Mouse (Mus musculus): ENCODE data around the gene Sik2. TPM values are rescaled to one million over a fixed set of nuclear protein-coding genes. Genes with fewer than 3 reads are reported as not detected.

Gene Sik2
- polyA plus RNA-seq, 1 experiment = 9.1 TPM

GRCm38 (mm10) chr9:50884093-50884492 is 124.8 kb downstream of the Sik2 start:
- Histone ChIP-seq H3K27me3 (ENCODE audit: control insufficient read depth, insufficient read depth, insufficient read length) (no peaks in the 10 kb centered on the region), H3K36me3 (ENCODE audit: control insufficient read depth, insufficient read depth) (peaks cover 18% of the 10 kb centered on the region), H3K79me2 (ENCODE audit: control insufficient read depth, insufficient read depth) (no peaks in the 10 kb centered on the region), H3K79me3 (ENCODE audit: low read depth) (no peaks in the 10 kb centered on the region), H3ac (ENCODE audit: control insufficient read depth, insufficient read length, low read depth) (no peak overlapping the region), H3K4me3 (ENCODE audit: insufficient read depth, poor library complexity, severe bottlenecking) (no peak overlapping the region)
- TF ChIP-seq CEBPB (IDR thresholded peaks at IDR 0.05; ENCODE audit: low read depth) = no peak
- no peak for TF ChIP-seq USF1 (IDR thresholded peaks at IDR 0.05; ENCODE audit: low read depth)
- TF ChIP-seq MYOD1 (IDR thresholded peaks at IDR 0.05; ENCODE audit: control insufficient read depth, insufficient read length, low read depth) = no peak
- no peak for TF ChIP-seq CTCF (IDR thresholded peaks at IDR 0.05; ENCODE audit: control insufficient read depth, insufficient read depth, insufficient read length)
- TF ChIP-seq FOSL1 (IDR thresholded peaks at IDR 0.05; ENCODE audit: insufficient read depth, low read length, poor library complexity, severe bottlenecking) = no peak
- TF ChIP-seq MAX (IDR thresholded peaks at IDR 0.05) = no peak
- no peak for TF ChIP-seq MYOG (IDR thresholded peaks at IDR 0.05; ENCODE audit: control insufficient read depth, extremely low read depth, insufficient read length)

- Histone ChIP-seq H3K79me3 (ENCODE audit: low read depth) (no peaks in the 10 kb centered on the region), H3K27me3 (ENCODE audit: control insufficient read depth, insufficient read depth, insufficient read length) (no peaks in the 10 kb centered on the region), H3K79me2 (ENCODE audit: control insufficient read depth, insufficient read depth) (no peaks in the 10 kb centered on the region), H3ac (ENCODE audit: control insufficient read depth, insufficient read length, low read depth) (no peak overlapping the region), H3K4me3 (ENCODE audit: insufficient read depth, poor library complexity, severe bottlenecking) (no peak overlapping the region), H3K36me3 (ENCODE audit: control insufficient read depth, insufficient read depth) (peaks cover 30% of the 10 kb centered on the region)
- TF ChIP-seq FOSL1 (IDR thresholded peaks at IDR 0.05; ENCODE audit: insufficient read depth, low read length, poor library complexity, severe bottlenecking) (no peak), CEBPB (IDR thresholded peaks at IDR 0.05; ENCODE audit: low read depth) (no peak), MAX (IDR thresholded peaks at IDR 0.05) (no peak), CTCF (IDR thresholded peaks at IDR 0.05; ENCODE audit: control insufficient read depth, insufficient read depth, insufficient read length) (no peak), MYOG (IDR thresholded peaks at IDR 0.05; ENCODE audit: control insufficient read depth, extremely low read depth, insufficient read length) (no peak), MYOD1 (IDR thresholded peaks at IDR 0.05; ENCODE audit: control insufficient read depth, insufficient read length, low read depth) (no peak), USF1 (IDR thresholded peaks at IDR 0.05; ENCODE audit: low read depth) (no peak)
These were observed 126.7 kb downstream of the Sik2 start for GRCm38 (mm10) chr9:50882183-50882582.

GRCm38 (mm10) chr9:50877431-50877830 is 131.4 kb downstream of the Sik2 start:
- TF ChIP-seq USF1 (IDR thresholded peaks at IDR 0.05; ENCODE audit: low read depth) = no peak
- no peak for TF ChIP-seq MAX (IDR thresholded peaks at IDR 0.05)
- TF ChIP-seq CTCF (IDR thresholded peaks at IDR 0.05; ENCODE audit: control insufficient read depth, insufficient read depth, insufficient read length) = no peak
- TF ChIP-seq FOSL1 (IDR thresholded peaks at IDR 0.05; ENCODE audit: insufficient read depth, low read length, poor library complexity, severe bottlenecking) = no peak
- no peak for TF ChIP-seq CEBPB (IDR thresholded peaks at IDR 0.05; ENCODE audit: low read depth)
- no peak for TF ChIP-seq MYOD1 (IDR thresholded peaks at IDR 0.05; ENCODE audit: control insufficient read depth, insufficient read length, low read depth)
- no peak for TF ChIP-seq MYOG (IDR thresholded peaks at IDR 0.05; ENCODE audit: control insufficient read depth, extremely low read depth, insufficient read length)
- H3K79me3 ChIP-seq (ENCODE audit: low read depth) = no peaks in the 10 kb centered on the region
- no peaks in the 10 kb centered on the region for H3K79me2 ChIP-seq (ENCODE audit: control insufficient read depth, insufficient read depth)
- no peak overlapping the region for H3K4me3 ChIP-seq (ENCODE audit: insufficient read depth, poor library complexity, severe bottlenecking)
- H3K36me3 ChIP-seq (ENCODE audit: control insufficient read depth, insufficient read depth) = peaks cover 59% of the 10 kb centered on the region
- no peaks in the 10 kb centered on the region for H3K27me3 ChIP-seq (ENCODE audit: control insufficient read depth, insufficient read depth, insufficient read length)
- no peak overlapping the region for H3ac ChIP-seq (ENCODE audit: control insufficient read depth, insufficient read length, low read depth)

- Histone ChIP-seq H3K4me3 (ENCODE audit: insufficient read depth, poor library complexity, severe bottlenecking) (no peak overlapping the region), H3K36me3 (ENCODE audit: control insufficient read depth, insufficient read depth) (peaks cover 59% of the 10 kb centered on the region), H3K27me3 (ENCODE audit: control insufficient read depth, insufficient read depth, insufficient read length) (no peaks in the 10 kb centered on the region), H3ac (ENCODE audit: control insufficient read depth, insufficient read length, low read depth) (no peak overlapping the region), H3K79me3 (ENCODE audit: low read depth) (no peaks in the 10 kb centered on the region), H3K79me2 (ENCODE audit: control insufficient read depth, insufficient read depth) (no peaks in the 10 kb centered on the region)
- TF ChIP-seq MYOD1 (IDR thresholded peaks at IDR 0.05; ENCODE audit: control insufficient read depth, insufficient read length, low read depth) = no peak
- TF ChIP-seq CEBPB (IDR thresholded peaks at IDR 0.05; ENCODE audit: low read depth) = no peak
- no peak for TF ChIP-seq USF1 (IDR thresholded peaks at IDR 0.05; ENCODE audit: low read depth)
- no peak for TF ChIP-seq CTCF (IDR thresholded peaks at IDR 0.05; ENCODE audit: control insufficient read depth, insufficient read depth, insufficient read length)
- TF ChIP-seq MAX (IDR thresholded peaks at IDR 0.05) = no peak
- TF ChIP-seq MYOG (IDR thresholded peaks at IDR 0.05; ENCODE audit: control insufficient read depth, extremely low read depth, insufficient read length) = no peak
- no peak for TF ChIP-seq FOSL1 (IDR thresholded peaks at IDR 0.05; ENCODE audit: insufficient read depth, low read length, poor library complexity, severe bottlenecking)
These were observed 132.6 kb downstream of the Sik2 start for GRCm38 (mm10) chr9:50876287-50876686.

- no peaks in the 10 kb centered on the region for H3K27me3 ChIP-seq (ENCODE audit: control insufficient read depth, insufficient read depth, insufficient read length)
- peaks cover 65% of the 10 kb centered on the region for H3K36me3 ChIP-seq (ENCODE audit: control insufficient read depth, insufficient read depth)
- no peaks in the 10 kb centered on the region for H3K79me3 ChIP-seq (ENCODE audit: low read depth)
- no peak overlapping the region for H3K4me3 ChIP-seq (ENCODE audit: insufficient read depth, poor library complexity, severe bottlenecking)
- H3K79me2 ChIP-seq (ENCODE audit: control insufficient read depth, insufficient read depth) = no peaks in the 10 kb centered on the region
- no peak overlapping the region for H3ac ChIP-seq (ENCODE audit: control insufficient read depth, insufficient read length, low read depth)
- TF ChIP-seq USF1 (IDR thresholded peaks at IDR 0.05; ENCODE audit: low read depth) (no peak), FOSL1 (IDR thresholded peaks at IDR 0.05; ENCODE audit: insufficient read depth, low read length, poor library complexity, severe bottlenecking) (no peak), MYOG (IDR thresholded peaks at IDR 0.05; ENCODE audit: control insufficient read depth, extremely low read depth, insufficient read length) (no peak), MAX (IDR thresholded peaks at IDR 0.05) (no peak), CEBPB (IDR thresholded peaks at IDR 0.05; ENCODE audit: low read depth) (no peak), MYOD1 (IDR thresholded peaks at IDR 0.05; ENCODE audit: control insufficient read depth, insufficient read length, low read depth) (no peak), CTCF (IDR thresholded peaks at IDR 0.05; ENCODE audit: control insufficient read depth, insufficient read depth, insufficient read length) (no peak)
These were observed 133.4 kb downstream of the Sik2 start for GRCm38 (mm10) chr9:50875470-50875869.

GRCm38 (mm10) chr9:50874031-50874430 is 134.8 kb downstream of the Sik2 start:
- no peak overlapping the region for H3ac ChIP-seq (ENCODE audit: control insufficient read depth, insufficient read length, low read depth)
- no peaks in the 10 kb centered on the region for H3K79me3 ChIP-seq (ENCODE audit: low read depth)
- no peaks in the 10 kb centered on the region for H3K79me2 ChIP-seq (ENCODE audit: control insufficient read depth, insufficient read depth)
- TF ChIP-seq MYOD1 (IDR thresholded peaks at IDR 0.05; ENCODE audit: control insufficient read depth, insufficient read length, low read depth) = no peak
- TF ChIP-seq FOSL1 (IDR thresholded peaks at IDR 0.05; ENCODE audit: insufficient read depth, low read length, poor library complexity, severe bottlenecking) = no peak
- no peak for TF ChIP-seq MAX (IDR thresholded peaks at IDR 0.05)
- TF ChIP-seq USF1 (IDR thresholded peaks at IDR 0.05; ENCODE audit: low read depth) = no peak
- no peak for TF ChIP-seq MYOG (IDR thresholded peaks at IDR 0.05; ENCODE audit: control insufficient read depth, extremely low read depth, insufficient read length)
- TF ChIP-seq CEBPB (IDR thresholded peaks at IDR 0.05; ENCODE audit: low read depth) = no peak
- no peak for TF ChIP-seq CTCF (IDR thresholded peaks at IDR 0.05; ENCODE audit: control insufficient read depth, insufficient read depth, insufficient read length)
- H3K4me3 ChIP-seq (ENCODE audit: insufficient read depth, poor library complexity, severe bottlenecking) = no peak overlapping the region
- no peaks in the 10 kb centered on the region for H3K27me3 ChIP-seq (ENCODE audit: control insufficient read depth, insufficient read depth, insufficient read length)
- H3K36me3 ChIP-seq (ENCODE audit: control insufficient read depth, insufficient read depth) = peaks cover 61% of the 10 kb centered on the region

Data from C2C12 (cell line).